Mouse (Mus musculus) urinary bladder, postnatal 4 days (tissue): ENCODE data around the gene Mrpl49.

ENCODE experiments used
- DNase-seq, 2 experiments: peaks; one replicate each; pipeline ENCODE4 v3.0.0; 2021 to 2022; ENCODE audit warnings: low spot score in 2 of 2

Gene Mrpl49

DNA sequence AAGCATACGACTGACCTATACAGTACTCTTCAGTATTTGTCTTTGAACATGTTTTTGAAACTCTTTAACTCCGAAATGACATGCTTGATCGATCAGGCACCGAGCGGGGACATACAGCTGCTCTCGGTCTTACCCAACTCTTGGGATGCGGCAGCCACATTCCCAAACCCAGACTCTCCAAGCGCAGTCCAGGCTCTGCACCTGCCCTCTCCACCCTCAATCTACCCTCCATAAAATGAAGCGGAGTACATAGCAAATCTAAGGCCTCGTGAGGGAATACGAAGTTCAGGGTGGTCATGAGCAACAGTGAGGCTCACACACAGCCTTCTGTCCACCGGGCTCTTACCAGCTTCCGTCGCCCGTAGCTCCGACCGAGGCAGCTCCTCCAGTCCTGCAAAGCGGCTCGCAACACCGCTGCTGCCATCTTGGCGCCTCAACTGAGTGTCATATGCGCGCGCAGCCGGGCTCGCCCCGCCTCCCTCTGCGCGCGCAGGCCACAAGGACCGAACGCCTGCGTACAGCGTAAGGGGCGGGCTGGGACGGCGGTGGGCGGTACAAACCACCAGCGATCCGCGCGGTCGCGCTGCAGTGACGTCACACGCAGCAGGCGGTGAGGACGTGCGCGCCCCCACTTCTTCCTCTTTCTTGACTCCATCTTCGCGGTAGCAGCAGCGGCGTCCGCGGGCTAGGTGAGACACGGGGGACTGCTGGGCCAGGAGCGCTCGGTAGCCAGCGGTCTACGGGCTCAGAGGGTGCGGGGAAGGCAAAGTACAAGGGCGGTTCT is at the start of gene Mrpl49, which contains the start of gene Fau:
Gene Mrpl49, minus strand, starts transcription at position 473 of the 784 bp plus-strand sequence.
Gene Fau, plus strand, starts transcription at position 532 of the 784 bp plus-strand sequence.
- DNase-seq = peak; percentile 98 to 99

DNA sequence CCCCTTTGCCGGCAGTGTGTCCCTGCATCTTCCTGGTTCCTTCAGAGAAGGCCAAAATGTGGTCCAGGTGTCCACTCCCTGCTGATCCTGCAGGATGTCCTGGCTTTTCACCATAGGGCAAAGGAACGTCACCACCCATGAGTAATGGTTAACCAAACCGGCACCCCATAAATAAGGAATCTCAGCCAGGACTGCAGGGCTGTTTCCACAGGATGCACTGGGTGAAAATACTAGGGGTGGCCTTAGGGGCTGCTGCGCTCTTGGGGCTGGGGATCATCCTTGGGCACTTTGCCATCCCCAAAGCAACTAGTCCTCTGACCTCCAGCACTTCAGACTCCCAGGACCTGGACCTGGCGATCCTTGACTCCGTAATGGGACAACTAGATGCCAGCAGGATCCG is 48.0 kb upstream of the Mrpl49 start, which contains the start of gene Naaladl1:
Gene Naaladl1, plus strand, starts transcription at position 197 of the 400 bp plus-strand sequence.
- no peak for DNase-seq

DNA sequence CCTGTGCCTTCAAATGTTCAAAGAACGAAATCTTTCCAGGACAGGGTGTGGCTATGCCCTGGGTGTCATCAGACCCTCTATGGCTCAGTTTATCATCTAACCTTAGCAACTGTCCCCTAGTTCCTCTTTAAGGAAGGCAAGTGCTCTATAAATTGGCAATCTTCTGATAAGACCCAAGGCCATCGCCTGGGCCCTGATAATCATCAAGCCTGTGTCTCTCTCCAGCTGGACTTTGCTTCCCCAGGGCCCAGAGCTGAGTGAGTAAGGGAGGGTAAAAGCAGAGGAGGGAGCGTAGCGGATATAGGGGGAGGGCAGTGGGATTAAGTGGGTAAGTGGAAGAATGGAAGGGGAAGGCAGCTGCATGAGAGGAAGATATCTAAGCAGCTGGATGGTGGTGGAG is 46.9 kb upstream of the Mrpl49 start:
- DNase-seq = no peak

DNA sequence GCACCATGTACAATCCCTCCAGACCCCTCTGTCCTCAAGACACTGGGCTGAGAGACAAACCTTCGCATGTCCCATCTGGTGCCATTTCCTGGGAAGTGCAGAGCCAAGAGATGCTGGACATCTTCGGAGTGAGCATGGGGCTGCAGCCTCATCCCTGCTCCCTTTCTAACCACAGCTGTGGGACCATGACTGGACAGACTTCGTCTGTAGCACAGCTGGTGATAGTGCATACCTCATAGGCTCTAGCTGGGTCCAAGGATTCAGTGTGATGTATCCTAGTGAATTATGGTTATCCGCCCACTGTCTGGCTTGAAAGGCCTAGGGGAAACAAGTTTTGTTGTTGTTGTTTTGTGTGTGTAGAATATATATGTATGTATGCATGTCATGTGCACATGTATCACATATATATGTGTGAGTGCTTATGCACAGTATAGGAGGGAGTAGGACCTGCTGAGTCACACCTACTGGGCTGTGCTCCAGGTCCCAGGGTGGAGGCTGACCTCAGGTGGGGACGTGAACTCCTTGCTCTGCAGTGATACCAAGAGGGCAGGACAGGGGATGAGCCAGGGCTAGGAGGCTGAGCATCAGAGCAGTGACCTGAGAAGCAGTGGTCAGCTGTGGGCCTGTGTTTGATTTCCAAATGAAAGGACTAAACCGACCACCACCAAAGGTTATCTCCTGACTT is 44.7 kb upstream of the Mrpl49 start:
- no peak for DNase-seq

DNA sequence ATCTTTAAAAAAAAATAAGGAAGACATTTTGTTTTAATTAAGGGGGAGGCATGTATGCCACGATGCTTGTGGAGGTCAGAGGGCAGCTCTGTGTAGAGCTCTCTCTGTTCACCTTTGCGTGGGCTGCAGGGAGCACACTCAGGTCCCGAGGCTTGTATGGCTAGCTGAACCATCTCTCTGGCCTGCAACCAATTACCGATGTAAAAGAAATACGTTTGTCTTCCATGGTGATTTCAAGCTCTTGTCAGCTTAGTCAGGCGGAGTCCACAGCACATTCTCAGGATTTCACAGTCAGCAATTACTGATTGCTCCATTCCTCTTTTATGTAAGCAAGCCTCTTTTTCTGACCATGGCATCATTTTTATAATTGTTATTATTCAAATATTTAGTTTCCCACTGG is 43.6 kb upstream of the Mrpl49 start:
- DNase-seq = no peak

DNA sequence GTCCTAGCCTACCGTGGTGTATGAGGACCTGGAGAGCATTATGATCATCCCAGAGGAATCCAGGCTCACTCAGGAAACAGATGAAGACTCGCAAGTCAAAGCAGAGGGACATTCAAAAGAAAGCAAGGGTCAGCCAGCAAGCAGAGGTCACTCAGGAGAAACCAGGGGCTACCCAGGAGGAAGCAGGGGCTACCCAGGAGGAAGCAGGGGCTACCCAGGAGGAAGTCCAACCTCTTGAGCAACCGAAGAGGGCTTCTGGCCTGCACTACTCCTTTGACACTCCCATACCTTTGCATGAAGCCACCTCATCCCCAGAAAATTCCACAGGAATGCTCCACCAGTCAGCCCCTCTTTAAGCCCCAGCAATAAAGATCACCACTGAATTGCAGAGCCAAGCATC is 40.3 kb upstream of the Mrpl49 start:
- no peak for DNase-seq

DNA sequence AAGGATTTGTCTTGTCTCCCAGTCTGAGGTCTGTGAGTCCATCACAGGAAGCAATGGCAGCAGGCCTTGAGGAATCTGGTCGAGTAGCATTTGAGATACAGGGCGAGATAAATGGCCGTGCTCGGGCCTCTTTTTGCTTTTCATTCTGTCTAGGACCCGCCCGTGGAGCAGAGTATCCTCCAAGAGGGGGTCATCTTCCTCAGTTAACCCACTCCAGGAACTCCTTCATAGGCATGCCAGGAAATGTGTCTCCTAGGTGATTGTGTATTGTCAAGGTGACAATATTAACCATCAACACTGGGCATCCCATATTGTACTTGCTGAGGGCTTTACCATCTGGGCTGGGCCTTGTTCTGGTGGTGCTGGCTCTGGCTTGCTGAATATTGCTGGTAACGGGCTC is 36.5 kb upstream of the Mrpl49 start, which contains the start of gene AC131692.1:
Gene AC131692.1, plus strand, starts transcription at position 301 of the 400 bp plus-strand sequence.
- DNase-seq = no peak

DNA sequence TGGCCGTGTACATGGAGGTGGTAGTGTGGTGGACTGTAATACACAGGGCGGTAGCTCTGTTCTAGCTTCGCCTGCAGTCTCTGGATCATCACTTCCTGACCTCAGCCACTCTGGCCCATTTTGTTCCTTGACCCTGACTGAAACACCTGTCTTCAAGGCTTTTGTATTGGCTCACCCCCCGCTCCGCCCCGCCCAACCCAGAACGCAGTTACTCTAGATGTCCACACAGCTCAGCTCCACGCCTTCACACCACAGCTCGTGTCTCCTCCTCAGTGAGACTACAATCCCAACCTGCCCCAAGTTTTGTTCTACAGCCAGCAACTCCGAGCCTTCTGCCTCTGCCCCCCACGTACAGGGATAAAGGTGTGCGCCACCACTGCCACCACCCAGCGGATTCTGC is 31.3 kb upstream of the Mrpl49 start:
- DNase-seq = no peak

DNA sequence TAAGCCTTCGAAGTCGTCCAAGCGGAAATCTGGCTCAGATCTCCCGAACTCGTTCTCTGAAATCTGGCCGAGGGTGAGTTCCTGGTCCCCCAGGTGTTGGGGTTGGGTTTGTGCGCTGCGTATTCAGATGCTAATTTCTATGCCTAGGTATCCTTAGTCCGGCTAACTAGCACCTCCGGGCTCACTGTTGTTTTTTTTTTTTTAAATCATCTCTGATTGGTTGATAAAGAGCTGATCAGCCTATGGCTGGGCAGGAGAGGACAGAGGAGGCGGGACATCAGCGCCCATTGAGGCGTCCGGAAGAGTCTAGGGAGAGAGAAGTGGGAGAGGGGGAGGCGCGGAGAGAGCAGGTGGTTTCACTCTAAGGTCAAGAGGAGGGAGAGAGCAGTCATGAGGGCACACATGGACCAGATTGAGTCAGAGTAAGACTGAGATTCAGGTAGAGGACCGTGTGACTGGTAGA is 27.9 kb upstream of the Mrpl49 start:
- no peak for DNase-seq

DNA sequence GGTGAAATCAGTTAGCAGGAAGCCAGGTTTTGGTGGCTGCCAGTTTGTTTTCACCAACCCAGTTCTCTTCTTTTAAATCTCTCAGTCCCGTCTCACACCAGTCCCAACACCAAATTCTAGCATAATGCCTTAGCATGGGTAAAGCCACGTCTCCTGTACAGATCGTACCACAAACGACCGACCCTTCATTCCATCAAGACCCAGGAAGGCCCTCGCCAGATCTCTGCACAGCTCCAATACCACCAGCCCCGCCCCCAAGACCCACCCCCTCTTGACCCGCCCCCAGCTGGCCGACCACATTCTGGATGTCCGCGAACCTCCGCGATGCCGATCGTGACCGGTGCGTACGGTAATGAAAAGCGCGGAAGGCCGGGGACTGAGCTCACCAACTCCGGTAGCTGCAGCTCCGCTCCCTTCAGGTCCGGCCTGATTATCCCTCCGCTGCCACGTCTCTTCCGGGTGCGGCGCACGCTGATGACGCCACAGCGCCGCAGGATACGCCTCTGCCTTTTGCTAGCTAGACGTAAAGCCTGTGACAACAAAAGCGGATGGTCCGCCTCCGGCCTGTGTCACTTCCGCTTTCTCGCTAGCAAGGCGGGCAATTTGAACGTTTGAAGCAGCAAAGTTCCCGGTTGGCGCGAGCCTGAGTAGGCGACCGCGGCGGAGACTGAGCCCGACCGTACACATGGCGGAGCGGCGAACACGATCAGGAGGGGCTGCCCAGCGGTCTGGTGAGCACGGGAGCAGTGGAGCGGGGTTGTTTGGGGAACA is 27.1 kb upstream of the Mrpl49 start, which contains the start of the genes Zfpl1 and Cdca5:
Gene Zfpl1, minus strand, starts transcription at position 479 of the 771 bp plus-strand sequence.
Gene Cdca5, plus strand, starts transcription at position 506 of the 771 bp plus-strand sequence.
- DNase-seq = peak; percentile 93 to 95

DNA sequence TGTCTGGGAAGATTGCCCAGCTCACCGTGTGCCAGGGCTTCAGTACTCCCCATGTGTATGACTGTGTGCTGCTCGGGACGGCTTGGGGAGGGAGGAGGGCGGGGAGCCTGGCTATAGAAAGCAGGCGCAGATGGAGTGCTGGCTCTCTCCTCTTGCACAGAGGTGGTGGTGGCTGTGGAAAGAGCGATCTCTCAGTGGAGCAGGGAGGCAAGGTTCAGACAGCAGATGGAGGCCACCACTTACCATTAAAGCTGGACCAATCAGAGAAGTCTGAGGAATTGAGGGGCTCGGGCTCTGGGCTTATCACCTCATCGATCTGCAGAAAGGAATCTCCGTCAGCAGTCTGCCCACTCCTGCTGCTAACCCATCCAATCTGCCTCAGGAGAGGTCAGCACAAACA is 24.6 kb upstream of the Mrpl49 start, which contains the start of gene Gm28374:
Gene Gm28374, minus strand, starts transcription at position 101 of the 400 bp plus-strand sequence.
- DNase-seq = no peak

DNA sequence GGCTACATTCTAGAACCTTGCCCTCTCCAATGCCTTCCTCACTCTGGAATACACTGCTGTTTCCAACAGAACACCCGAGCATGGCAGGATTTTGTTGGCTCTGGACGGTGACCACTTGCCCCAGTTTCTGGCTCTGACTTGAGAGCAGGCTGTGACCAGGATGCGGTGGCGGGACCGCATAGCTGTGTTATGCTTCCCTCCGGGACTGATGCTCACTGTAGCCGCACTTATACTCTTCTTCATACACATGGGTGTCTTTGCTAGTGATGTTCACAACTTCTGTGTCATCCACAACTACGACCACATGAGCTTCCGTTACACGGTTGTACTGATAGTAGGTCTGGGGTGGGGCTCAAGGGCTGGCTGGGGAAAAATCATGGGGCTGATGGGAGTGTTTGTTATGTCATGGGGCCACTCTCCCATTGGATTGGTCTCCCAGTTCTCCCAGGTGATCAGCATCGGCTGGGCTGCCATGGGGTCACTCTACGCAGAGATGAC is 22.4 kb upstream of the Mrpl49 start, which contains the start of gene Tmem262:
Gene Tmem262, plus strand, starts transcription at position 51 of the 498 bp plus-strand sequence.
- DNase-seq = no peak

DNA sequence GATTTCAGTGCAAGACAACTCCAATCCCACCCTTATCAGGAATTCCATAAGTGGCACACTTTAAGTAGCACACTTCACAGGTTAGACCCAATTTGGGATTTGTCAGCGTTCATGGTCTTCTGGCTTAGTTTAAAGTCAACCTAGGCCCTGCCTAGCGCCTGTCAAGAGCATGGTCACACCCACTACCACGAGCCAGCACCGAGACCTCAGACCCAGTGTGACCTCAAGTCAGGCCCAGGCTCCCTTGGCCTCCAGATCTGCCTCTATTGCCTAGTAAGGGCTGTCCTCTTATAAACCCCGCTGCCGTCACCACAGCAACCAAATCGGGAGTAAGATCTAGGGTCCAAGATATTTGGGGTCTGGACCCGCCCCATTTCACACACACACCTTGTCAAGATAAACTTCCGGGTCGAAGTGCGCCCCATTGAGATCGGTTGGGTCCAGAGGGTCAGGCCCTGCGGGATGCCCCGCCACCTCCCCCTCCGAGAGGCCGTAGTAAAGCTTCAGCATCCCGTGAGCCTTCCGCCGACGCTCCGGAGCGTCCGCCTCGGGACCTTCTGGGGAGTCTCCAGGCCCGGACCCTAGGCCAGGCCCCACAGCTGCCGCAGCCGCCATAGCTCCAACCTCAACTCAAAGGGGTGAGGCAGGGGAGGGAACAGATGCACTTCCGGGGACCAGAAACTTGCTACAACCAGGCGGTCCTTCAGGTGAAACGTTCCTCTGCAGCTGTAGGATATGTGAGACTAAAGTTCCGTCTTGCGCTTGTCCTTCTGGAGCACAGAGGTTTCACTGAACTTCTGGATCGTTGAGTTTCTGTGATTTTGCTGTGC is 19.2 kb upstream of the Mrpl49 start, which contains the start of gene Vps51:
Gene Vps51, minus strand, starts transcription at position 668 of the 830 bp plus-strand sequence.
- peak; percentile 79 to 80 for DNase-seq

DNA sequence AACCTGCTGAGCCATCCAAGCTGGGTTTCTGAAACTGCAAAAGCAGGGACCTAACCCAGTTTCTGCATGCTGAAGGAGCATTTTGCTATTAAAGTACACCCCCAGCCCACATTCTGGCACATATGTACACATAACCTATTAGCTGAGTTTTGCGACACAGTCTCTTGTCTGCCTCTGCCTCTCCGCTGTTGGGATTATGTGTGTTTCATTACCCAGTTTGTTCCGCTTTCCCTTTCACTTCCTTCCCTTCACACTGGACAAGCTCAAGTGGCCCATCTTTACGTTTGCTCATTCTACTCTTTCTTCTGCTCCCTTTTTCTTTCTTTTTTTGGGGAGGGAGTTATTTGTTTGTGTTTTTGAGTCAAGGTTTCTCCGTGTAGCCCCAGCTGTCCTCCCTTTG is 16.3 kb upstream of the Mrpl49 start:
- DNase-seq = no peak

DNA sequence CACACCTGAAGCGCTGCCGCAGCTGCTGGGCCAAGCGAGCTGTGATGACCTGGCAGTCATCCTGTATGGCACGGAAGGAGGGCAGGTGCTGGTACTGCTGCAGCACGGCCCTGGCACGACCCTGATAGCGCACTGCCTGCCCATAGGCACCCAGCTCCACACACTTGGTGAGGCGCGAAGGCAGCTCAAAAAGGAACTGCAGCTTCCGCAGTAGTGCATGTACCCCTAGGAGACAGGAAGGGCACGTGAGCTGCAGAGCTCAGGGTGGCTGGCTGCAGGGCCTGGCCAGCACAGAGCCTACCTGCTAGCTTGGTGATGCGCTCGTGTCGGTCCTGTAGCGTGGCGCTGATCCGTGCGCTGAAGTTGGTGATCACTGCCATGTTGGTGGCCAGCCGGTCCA is 13.7 kb upstream of the Mrpl49 start:
- no peak for DNase-seq

DNA sequence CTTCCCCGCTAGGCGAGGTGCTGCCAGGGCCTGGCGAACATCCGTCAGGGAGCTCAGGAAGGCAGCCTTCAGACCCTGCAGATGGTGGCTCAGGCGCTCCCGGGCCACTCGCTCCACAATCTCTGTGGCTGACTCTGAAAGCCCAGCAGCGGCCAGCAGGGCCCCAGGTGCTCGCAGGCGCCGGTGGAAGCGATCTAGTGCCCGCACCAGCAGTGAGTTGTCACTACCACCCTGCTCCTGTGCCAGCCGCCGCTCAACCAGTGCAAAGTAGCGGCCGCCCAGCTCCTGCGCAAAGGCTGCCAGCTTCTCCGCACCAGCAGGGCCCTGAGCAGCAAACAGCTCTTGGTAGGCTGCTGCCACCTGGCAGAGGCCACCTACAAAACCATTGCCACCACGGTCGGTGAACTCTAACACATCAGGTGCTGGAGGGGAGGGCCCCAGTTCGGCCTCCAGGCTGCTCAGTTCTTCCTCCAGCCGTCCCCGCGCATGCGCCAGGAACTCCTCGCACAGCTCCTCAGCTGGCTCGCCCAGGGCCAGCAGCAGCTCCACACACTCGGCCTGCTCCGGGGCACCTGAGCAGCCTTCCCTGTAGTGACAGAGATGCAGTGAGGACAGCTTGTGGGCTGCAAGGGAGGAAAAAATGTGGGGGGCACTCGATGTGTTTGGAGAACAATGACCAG is 13.1 kb upstream of the Mrpl49 start:
- DNase-seq = no peak

DNA sequence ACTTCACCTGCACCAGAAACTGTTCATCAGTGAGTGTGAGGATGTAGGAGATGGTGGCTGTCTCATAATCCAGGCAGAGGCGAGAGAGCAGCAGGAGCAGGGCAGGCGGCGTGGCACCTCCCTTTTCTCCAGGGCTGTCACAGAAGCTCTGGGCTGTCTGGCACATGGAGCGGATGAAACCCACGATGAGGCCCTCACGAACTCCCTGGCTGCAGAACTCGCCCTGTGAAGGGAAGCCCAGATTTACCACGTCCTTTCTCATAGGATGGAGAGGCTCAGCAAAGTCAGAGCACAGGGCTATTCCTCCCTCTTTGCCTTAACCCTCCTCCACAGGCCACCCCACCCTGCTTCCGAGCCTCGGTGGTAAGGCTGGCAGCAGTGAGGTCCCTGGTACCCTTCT is 12.3 kb upstream of the Mrpl49 start:
- DNase-seq = no peak

DNA sequence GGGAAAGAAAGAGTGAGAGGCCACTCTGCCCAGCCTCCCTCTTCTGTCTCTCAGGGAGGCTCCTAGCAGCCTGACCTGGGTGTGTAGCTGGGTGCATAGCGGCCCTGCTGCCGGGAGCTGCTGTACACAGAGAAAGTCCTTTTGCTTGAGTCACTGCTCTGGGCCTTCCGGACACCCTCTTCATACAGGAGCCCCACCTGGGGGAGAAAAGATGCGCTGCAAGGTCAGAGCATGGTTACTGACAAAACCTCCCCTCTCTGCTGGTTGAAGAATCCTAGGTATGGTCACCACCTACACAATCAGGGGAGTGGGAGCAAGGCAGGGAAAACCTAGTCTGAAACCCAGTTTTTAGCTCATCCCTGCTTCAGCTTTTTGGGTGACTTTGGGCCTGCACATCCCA is 11.4 kb upstream of the Mrpl49 start:
- no peak for DNase-seq

DNA sequence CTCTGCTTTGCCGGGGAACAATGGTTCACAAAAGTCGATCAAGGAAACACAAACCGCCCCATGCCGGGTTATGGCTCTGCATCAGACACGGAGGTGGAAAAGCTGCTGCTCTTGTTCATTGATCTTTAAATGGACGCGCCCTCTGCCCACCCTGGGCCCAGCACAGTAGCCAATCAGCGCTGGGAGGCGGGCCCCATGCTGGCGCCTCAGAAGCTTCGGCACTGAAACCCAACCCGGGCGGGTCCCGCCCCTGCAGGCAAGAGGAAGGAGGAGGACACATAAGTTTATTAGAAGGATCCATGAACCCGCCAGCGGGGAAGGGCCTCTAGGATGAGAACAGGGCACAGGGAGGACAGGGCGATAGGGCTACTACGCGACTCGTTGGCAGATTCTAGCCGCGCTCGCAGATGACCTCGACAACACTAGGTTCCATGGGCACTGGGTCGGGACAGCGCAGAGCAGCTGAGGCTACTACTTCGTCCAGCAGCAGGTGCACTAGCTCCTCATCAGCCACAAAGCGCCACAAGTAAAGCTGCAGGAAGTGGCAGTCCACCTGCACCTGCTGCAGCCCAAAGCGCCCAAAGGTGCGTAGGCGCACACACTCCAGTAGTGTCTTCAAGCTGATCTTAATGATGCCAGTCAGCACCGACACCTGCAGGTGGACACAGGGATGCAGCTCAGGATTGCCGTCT is 10.3 kb upstream of the Mrpl49 start, which contains the start of gene Tm7sf2:
Gene Tm7sf2, minus strand, starts transcription at position 650 of the 692 bp plus-strand sequence.
- peak; percentile 93 to 94 for DNase-seq
